Mouse (Mus musculus) embryonic fibroblast, embryonic 13.5 days (primary cell): Measurements from ENCODE around the gene Cyp4a32.

Experiments used
- CTCF ChIP-seq: IDR thresholded peaks from 2 replicates; pipeline ENCODE4 v1.5.1; 2011; ENCODE audit warnings: mild to moderate bottlenecking, control low read depth, low read length, moderate library complexity, borderline replicate concordance; ENCODE audit not compliant: insufficient read depth
- POLR2A ChIP-seq: IDR thresholded peaks from 2 replicates; pipeline ENCODE4 v1.6.1; 2011; ENCODE audit warnings: low read depth, mild to moderate bottlenecking, control low read depth, low read length, moderate library complexity

GRCm38 (mm10) chr4:115596357-115596756 lies 4.4 kb upstream of the Cyp4a32 start:
- TF ChIP-seq CTCF, result no peak
- no peak for TF ChIP-seq POLR2A
